Mouse (Mus musculus): ENCODE measurements around the gene Acox1. TPM values are rescaled to one million over a fixed set of nuclear protein-coding genes. Genes with fewer than 3 reads are reported as not detected.

Acox1 gene
- total and polyA plus RNA-seq, 2 experiments from 2014 or later, result 58.2 to 108 TPM

DNA sequence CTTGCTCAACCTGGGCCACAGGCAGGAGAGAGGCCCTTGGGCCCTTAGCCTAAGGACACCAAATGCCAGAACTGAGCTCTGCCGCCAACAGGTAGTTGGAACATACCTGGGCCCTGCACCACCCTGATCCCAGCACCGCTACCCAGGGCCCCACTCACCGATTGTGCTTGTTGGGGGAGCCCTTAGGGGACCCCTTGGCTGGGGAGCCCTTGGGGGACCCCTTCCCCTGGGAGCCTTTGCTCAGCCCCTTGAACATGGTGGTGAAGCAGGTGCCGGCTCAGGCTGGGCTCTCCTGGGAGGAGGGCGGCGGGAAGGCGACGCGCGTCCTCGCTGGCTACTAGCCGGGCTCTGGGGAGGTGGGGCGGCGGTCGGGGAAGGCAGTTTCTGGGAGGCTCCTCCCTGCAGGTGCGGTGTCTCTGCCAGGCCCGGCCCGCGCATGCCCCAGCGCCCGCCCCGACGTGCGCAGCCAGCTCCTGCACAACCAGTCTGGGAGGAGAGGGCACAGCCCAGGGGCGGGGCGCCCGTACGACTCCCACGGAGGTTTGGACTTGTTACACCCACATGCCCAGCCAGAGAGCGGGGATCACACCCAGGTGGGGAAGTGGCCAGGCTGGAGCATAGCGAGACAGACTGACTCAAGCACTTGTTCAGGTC, 39.0 kb upstream of the Acox1 start, which contains the start of gene Evpl:
TSS of gene Evpl (minus strand) at position 336 of the 654 bp plus-strand sequence.
- H3K4me3 ChIP-seq (ENCODE audit: low read depth, low read length), result no peak within 1 kb of the TSS; the same call in 1 of the 2 replicates
- H3K36me3 ChIP-seq (ENCODE audit: insufficient read depth), result 0 out of 2 replicates have a peak, but pooled peaks cover 1% of the 10 kb centered on the region
- DNase-seq (no peak), ATAC-seq (no peak)
- H3K9ac ChIP-seq, result no peak within 1 kb of the TSS
- 0 out of 2 replicates have a peak, but pooled peaks cover 3% of the 10 kb centered on the region for H3K27me3 ChIP-seq (ENCODE audit: insufficient read depth, low read length)
- no peak within 1 kb of the TSS for H3K27ac ChIP-seq (ENCODE audit: low read depth, low read length)
- H3K4me1 ChIP-seq (ENCODE audit: insufficient read depth), result no peaks in the 10 kb centered on the region
- no peaks in the 10 kb centered on the region for H3K9me3 ChIP-seq (ENCODE audit: low read length)
- H3K4me2 ChIP-seq (ENCODE audit: low read depth), result no peak within 1 kb of the TSS; the same call in 1 of the 2 replicates
- WGBS, result 18% methylated on average over 31 of the region's 31 CpGs
- TF ChIP-seq CTCF (IDR thresholded peaks at IDR 0.05; ENCODE audit: low read depth), result no peak

DNA sequence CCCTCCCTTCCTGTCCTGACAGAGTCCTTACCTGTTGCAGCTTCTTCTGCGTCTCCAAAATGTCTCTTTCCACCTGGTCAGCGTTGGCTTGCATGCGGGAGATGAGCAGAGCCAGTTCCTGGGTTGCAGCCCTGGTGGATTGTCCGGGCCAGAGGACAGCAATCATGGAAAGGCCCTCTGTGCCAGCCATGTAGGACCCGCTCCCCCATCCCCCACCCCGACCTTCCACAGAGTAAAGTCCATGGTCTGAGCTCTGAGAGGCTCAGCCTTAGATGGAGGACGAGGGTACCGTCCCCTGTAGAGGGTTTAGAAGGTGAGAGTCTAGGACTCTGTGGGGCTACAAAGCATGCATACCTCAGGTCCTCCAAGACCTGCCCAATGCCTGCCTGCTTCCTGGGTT, 36.1 kb upstream of the Acox1 start:
- Histone ChIP-seq H3K4me3 (ENCODE audit: low read depth, low read length) (no peak overlapping the region), H3K9me3 (ENCODE audit: low read length) (no peaks in the 10 kb centered on the region), H3K36me3 (ENCODE audit: insufficient read depth) (no peaks in the 10 kb centered on the region), H3K27me3 (ENCODE audit: insufficient read depth, low read length) (0 out of 2 replicates have a peak, but pooled peaks cover 3% of the 10 kb centered on the region), H3K4me2 (ENCODE audit: low read depth) (no peak overlapping the region), H3K9ac (no peak overlapping the region), H3K4me1 (ENCODE audit: insufficient read depth) (no peaks in the 10 kb centered on the region), H3K27ac (ENCODE audit: low read depth, low read length) (no peak overlapping the region)
- no peak for DNase-seq
- ATAC-seq, result no peak
- no peak for TF ChIP-seq CTCF (IDR thresholded peaks at IDR 0.05; ENCODE audit: low read depth)
- WGBS, result 83% methylated on average over 8 of the region's 8 CpGs

DNA sequence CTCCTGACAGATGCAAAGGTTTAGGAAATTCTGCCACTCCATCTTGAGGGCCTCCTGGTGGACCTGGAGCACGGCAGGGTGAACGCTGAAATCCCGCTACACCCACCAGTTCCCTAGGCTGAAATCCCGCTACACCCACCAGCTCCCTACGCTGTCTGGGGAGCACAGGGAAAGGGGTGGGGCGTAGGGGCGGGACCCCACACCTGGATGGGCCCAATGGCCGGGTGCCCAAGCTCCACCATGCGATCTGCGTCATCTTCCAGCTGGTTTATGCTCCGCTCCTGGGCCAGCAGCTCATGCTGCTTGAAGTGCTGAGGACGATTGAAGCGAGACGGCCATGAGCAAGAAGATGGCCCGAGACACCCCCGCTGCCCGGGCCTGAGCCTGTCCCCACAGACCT, 33.6 kb upstream of the Acox1 start:
- ATAC-seq (peak; percentile 56), DNase-seq (peak; percentile 20)
- Histone ChIP-seq H3K27me3 (ENCODE audit: insufficient read depth, low read length) (no peaks in the 10 kb centered on the region), H3K9ac (no peak overlapping the region), H3K9me3 (ENCODE audit: low read length) (no peaks in the 10 kb centered on the region), H3K4me3 (ENCODE audit: low read depth, low read length) (no peak overlapping the region), H3K36me3 (ENCODE audit: insufficient read depth) (no peaks in the 10 kb centered on the region), H3K4me1 (ENCODE audit: insufficient read depth) (no peaks in the 10 kb centered on the region), H3K27ac (ENCODE audit: low read depth, low read length) (no peak overlapping the region), H3K4me2 (ENCODE audit: low read depth) (peak overlapping the region; percentile 21)
- TF ChIP-seq CTCF (IDR thresholded peaks at IDR 0.05; ENCODE audit: low read depth), result no peak
- 30% methylated on average over 17 of the region's 17 CpGs for WGBS

DNA sequence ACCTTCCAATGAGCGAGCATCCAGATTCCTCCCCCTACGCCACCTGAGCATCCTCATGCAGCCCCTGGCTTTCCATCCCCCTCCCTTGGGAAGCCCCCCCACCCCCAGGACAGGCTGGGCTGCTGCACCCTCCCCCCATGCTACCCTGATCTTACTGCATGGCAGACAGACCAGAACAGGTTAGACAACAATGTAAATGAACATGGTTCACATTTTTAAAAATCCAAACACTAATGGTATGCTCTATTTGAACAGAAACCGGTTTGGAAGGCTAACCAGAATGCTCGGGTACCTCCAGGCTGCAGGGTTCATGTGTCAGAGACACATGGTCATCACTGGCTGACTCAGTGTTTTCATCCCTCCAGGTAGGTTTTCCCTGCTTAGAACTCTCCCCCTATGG, 29.9 kb upstream of the Acox1 start:
- H3K27ac ChIP-seq (ENCODE audit: low read depth, low read length), result no peak overlapping the region
- H3K36me3 ChIP-seq (ENCODE audit: insufficient read depth), result no peaks in the 10 kb centered on the region; the same call in 1 of the 2 replicates
- H3K4me3 ChIP-seq (ENCODE audit: low read depth, low read length), result no peak overlapping the region
- 77% methylated on average over 4 of the region's 4 CpGs for WGBS
- no peak overlapping the region for H3K9ac ChIP-seq
- no peak for DNase-seq
- no peak overlapping the region for H3K4me2 ChIP-seq (ENCODE audit: low read depth)
- no peaks in the 10 kb centered on the region for H3K4me1 ChIP-seq (ENCODE audit: insufficient read depth)
- TF ChIP-seq CTCF (IDR thresholded peaks at IDR 0.05; ENCODE audit: low read depth), result no peak
- no peak for ATAC-seq
- no peaks in the 10 kb centered on the region for H3K9me3 ChIP-seq (ENCODE audit: low read length)
- H3K27me3 ChIP-seq (ENCODE audit: insufficient read depth, low read length), result peaks cover 4% of the 10 kb centered on the region; the same call in 1 of the 2 replicates

GRCm38 (mm10) chr11:116226414-116226813, 27.6 kb upstream of the Acox1 start:
- H3K27me3 ChIP-seq (ENCODE audit: insufficient read depth, low read length), result peaks cover 18% of the 10 kb centered on the region
- ATAC-seq (no peak), DNase-seq (peak; percentile 56)
- H3K4me1 ChIP-seq (ENCODE audit: insufficient read depth), result no peaks in the 10 kb centered on the region
- H3K36me3 ChIP-seq (ENCODE audit: insufficient read depth), result no peaks in the 10 kb centered on the region; the same call in 1 of the 2 replicates
- 0 out of 2 replicates have a peak, but pooled peaks cover 5% of the 10 kb centered on the region for H3K9me3 ChIP-seq (ENCODE audit: low read length)
- no peak overlapping the region for H3K9ac ChIP-seq
- H3K27ac ChIP-seq (ENCODE audit: low read depth, low read length), result no peak overlapping the region
- no peak overlapping the region for H3K4me3 ChIP-seq (ENCODE audit: low read depth, low read length)
- WGBS, result 0% methylated on average over 2 of the region's 2 CpGs
- peak; percentile 76 for TF ChIP-seq CTCF (IDR thresholded peaks at IDR 0.05; ENCODE audit: low read depth)
- no peak overlapping the region for H3K4me2 ChIP-seq (ENCODE audit: low read depth)

- 22% methylated on average over 23 of the region's 23 CpGs for WGBS
- H3K4me1 ChIP-seq (ENCODE audit: insufficient read depth), result no peaks in the 10 kb centered on the region
- ATAC-seq (no peak), DNase-seq (no peak)
- H3K27me3 ChIP-seq (ENCODE audit: insufficient read depth, low read length), result peaks cover 26% of the 10 kb centered on the region
- H3K27ac ChIP-seq (ENCODE audit: low read depth, low read length), result no peak overlapping the region
- H3K36me3 ChIP-seq (ENCODE audit: insufficient read depth), result no peaks in the 10 kb centered on the region; the same call in 1 of the 2 replicates
- H3K4me3 ChIP-seq (ENCODE audit: low read depth, low read length), result peak overlapping the region; percentile 18; the same call in 1 of the 2 replicates
- TF ChIP-seq CTCF (IDR thresholded peaks at IDR 0.05; ENCODE audit: low read depth), result no peak
- H3K9ac ChIP-seq, result peak overlapping the region; percentile 14; the same call in 1 of the 2 replicates
- 0 out of 2 replicates have a peak, but pooled peaks cover 5% of the 10 kb centered on the region for H3K9me3 ChIP-seq (ENCODE audit: low read length)
- peak overlapping the region; percentile 40 for H3K4me2 ChIP-seq (ENCODE audit: low read depth)
Observed at GRCm38 (mm10) chr11:116222740-116223059, 23.9 kb upstream of the Acox1 start.
